Mouse (Mus musculus): Measurements from ENCODE around the gene Scamp4.

The Scamp4 gene

GRCm38 (mm10) chr10:80602698-80603325 lies at the start of gene Scamp4, which contains the start of gene Adat3:
Gene Scamp4 (plus strand): TSS chr10:80602872.
Gene Adat3 (plus strand): TSS chr10:80602880.
- DNase-seq (ENCODE audit: low spot score in 2 of 2), result peak; percentile 94 to 95

- DNase-seq (ENCODE audit: low spot score in 2 of 2), result no peak
Measured at GRCm38 (mm10) chr10:80553575-80553974, 49.1 kb upstream of the Scamp4 start.

DNA sequence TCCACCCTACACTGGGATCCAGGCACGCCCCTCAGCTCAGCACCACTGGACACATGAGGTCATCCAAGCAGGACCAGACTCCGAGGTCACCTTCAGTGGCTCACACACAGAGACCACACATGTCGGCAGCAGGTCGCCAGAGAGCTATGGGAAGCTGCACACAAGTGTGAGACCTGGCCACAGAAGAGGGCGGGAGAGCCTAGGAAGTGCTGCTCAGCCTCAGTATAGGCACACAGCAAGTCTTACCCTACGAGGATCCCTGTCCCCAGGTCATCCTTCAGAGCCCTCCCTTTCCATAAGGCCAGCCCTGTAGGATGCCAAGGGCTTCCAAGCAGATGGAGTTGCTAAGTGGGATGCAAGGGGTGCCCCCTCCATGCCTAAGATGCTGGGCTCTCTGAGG lies 48.7 kb upstream of the Scamp4 start:
- DNase-seq (ENCODE audit: low spot score in 2 of 2), result no peak

- peak; percentile 65 to 70 for DNase-seq (ENCODE audit: low spot score in 2 of 2)
Measured at GRCm38 (mm10) chr10:80557346-80557965, 45.2 kb upstream of the Scamp4 start.

- DNase-seq (ENCODE audit: low spot score in 2 of 2), result no peak
Measured at GRCm38 (mm10) chr10:80559431-80559830, 43.2 kb upstream of the Scamp4 start.

GRCm38 (mm10) chr10:80560621-80561020 lies 42.1 kb upstream of the Scamp4 start:
- DNase-seq (ENCODE audit: low spot score in 2 of 2), result no peak

DNA sequence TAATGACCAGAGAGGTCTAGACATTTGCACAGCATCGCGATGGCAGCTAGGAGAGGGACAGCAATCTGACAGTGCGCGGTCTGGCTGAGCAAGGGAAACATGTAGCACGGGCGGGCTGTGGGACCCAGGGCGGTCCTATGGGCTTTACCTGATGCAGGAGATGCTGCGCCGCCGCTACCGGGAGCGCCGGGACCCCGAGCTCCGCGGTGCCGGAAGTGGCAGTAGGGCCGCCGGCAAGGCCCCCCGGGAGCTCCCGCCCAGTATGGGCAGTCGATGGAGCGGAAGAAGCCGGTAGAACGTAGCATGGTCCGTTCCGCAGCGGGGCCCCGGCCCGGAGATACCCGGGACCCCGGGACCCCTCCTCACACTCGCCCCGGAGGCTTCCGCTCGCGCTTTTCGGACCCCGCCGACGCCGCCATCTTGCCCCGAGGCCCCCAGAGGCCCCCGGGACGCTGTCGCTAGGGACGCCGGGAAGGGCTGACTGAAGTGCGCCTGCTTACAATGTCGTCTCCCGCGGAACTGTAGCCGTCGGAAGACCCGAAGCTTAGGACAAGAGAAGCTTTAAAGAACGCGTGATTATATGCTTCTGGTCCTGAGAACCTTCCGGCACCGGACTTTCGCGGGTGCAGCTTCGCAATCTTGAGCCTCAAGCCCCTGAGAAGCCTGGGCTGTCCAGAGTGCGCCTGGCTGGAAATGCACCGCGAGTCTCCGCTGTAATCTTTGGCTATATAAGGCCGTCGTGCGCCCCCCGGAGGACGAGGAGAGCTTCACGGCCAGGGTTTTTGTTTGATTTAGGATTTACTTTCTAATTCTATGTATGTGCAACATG lies 41.3 kb upstream of the Scamp4 start, which contains the start of gene Rexo1:
Gene Rexo1, minus strand, starts transcription at position 445 of the 829 bp plus-strand sequence.
- peak; percentile 92 to 93 for DNase-seq (ENCODE audit: low spot score in 2 of 2)

DNA sequence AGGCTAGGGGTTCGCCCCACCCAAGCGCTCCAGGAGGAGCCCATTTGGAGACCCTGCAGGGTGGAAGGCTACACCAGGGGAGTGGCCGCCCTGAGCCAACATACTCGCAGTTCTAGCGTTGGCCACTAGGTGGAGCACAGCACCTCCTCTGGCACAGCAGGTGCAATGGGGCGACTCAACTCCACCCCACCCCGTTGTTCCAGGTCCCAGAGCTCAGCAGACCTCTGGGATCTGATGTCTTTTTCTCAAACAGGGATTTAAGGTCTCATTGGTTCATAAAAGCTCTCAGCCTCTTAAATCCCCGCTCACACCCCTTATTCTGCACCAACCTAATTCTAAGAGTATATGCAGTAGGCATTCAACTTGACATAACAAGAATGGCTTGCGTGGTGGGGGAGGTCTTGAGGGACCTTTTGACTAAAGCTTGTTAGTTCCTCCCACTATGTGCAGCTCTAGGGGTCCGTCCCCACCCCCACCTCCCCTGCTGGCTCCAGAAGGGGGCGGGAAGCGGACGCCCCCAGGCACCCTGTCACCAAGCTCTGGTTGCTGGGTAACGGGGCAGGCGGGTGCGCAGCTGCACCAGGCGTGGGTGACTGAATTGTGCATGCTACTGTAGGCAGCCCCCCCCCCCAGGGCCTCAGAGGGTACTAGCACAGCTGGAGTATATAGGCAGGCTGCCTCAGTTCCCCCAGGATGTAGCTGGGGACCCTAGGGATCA lies 36.1 kb upstream of the Scamp4 start:
- DNase-seq (ENCODE audit: low spot score in 2 of 2), result peak; percentile 87 to 91

DNA sequence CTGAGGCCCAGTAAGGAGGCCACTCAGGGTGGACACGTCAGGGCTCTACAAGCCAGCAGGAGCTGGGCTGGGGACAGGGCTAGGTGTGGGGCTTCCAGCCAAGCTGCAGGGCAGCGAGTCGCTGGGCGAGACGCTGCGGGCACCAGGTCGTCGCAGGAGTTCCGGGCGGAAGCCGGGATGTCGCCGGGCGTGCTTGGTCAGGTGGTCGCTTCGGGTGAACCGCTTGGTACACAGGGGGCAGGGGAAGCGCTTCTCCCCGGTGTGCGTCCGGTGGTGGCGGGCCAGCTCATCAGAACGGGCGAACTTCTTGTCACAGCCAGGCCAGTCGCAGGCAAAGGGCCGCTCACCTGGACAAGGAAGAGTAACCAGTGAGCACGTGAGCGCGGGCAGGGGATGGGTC lies 33.8 kb upstream of the Scamp4 start:
- DNase-seq (ENCODE audit: low spot score in 2 of 2), result no peak

DNA sequence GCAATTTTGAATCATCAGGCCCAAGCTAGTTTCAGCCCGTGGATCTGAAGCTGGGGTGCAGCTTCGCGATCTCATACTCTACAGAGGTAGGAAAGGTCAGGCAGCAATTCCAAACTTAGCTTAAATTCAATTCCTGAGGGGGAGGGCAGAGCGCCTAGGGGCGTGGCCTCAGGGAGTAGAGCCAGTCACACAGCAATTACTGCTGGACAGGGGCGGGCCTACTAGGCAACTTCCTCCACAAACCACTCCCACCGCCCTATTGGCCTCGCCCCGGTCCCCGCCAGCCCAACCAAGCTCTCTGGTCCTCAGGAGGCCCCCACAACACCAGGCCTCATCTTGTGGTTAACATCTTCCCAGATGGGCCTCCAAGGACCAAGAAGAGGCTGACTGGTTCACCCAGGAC lies 33.0 kb upstream of the Scamp4 start:
- no peak for DNase-seq (ENCODE audit: low spot score in 2 of 2)

- DNase-seq (ENCODE audit: low spot score in 2 of 2), result no peak
Measured at GRCm38 (mm10) chr10:80570419-80570818, 32.3 kb upstream of the Scamp4 start.

GRCm38 (mm10) chr10:80570871-80571836 lies 31.5 kb upstream of the Scamp4 start:
- DNase-seq (ENCODE audit: low spot score in 2 of 2), result no peak

- no peak for DNase-seq (ENCODE audit: low spot score in 2 of 2)
Measured at GRCm38 (mm10) chr10:80572477-80572876, 30.2 kb upstream of the Scamp4 start.

DNA sequence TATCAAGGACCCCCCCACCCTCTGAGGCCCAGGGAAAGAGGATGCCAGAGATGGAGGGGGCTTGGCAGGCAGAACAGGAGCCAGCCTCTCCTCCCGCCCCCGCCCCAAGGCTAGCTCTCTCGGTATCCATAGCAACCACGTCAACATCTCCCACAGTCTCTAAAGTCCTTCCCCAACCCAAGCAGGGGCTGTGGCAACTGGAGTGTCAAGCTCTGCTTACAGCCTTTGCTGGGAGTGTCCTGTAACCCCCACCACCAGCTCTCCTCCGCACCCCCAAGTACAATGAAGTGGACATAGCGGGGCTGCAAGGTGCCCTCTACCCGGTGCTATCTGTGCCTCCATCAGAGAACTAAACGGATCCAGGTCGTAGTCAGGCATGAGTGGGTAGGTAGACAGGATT lies 28.7 kb upstream of the Scamp4 start:
- no peak for DNase-seq (ENCODE audit: low spot score in 2 of 2)

- no peak for DNase-seq (ENCODE audit: low spot score in 2 of 2)
Measured at GRCm38 (mm10) chr10:80574896-80575295, 27.8 kb upstream of the Scamp4 start.

DNA sequence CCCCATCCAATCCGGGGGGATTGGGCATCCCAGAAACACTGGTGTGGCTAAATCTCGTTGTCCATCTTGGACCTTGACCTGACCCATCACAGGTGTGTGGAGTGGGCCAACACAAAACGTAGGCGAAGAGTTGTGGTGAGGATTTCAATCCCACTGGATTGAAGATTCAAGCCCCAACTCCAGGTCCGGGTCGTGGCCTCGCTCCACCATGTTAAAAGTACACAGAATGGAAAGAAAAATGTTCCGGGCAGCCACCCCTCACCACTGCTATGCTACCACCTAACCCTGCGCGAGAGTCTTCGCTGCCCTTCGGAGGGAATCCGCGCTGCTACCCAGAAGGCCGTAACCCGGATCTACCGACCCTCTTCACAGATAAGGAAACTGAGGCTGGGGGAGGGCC lies 26.7 kb upstream of the Scamp4 start:
- no peak for DNase-seq (ENCODE audit: low spot score in 2 of 2)

- no peak for DNase-seq (ENCODE audit: low spot score in 2 of 2)
Measured at GRCm38 (mm10) chr10:80576351-80577194, 26.1 kb upstream of the Scamp4 start.

DNA sequence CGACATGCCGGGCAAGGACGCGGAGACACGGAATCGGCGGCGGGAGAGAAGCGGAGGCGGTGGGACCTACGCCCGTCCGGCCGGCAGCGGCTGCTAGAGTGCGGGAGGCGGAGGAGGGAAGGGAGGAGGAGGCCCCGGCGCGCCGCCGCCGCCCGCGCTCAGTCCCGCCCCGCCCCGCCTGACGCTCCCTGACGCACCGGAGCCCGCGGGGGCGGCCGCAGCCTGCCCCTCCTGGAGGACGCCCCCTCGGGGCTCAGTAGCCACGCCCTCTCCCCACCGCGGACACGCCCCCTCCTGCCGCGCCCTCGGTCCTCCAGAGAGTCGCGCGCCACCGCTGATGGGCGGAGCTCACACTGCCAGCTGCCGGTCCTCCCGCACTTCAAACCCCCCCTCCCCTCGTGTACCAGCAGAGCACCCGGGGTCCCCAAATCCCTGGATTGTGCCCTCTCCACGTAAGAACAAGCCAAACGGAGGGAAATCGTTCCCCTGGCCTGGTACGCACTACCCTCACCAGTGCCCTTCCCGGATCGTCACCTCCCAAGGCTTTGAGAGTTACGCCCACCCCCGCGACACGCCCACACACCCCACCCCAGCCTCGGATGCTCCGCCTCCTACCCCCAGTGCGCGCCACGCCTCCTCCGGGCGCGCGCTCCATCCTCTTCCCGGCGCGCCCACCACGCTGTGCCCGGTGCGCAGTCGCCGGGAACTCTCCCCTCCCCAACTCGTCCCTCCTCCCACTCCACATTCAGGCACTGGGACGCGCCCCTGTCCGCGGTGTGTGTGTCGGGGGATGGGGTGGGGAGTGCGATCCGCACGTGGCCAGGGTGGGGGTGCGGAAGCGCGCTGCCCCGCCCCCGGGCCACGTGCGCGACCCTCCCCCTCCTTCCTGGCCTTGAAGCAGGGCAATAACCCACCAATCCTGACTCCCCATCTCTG lies 25.2 kb upstream of the Scamp4 start, which contains the start of gene Klf16:
Gene Klf16, minus strand, starts transcription at position 127 of the 936 bp plus-strand sequence.
- DNase-seq (ENCODE audit: low spot score in 2 of 2), result peak; percentile 87 to 91

Measured in frontal cortex, postnatal 25 days (tissue).